Mouse (Mus musculus) midbrain, postnatal 0 days (tissue): ENCODE measurements around the gene Garem2. TPM values are rescaled to one million over a fixed set of nuclear protein-coding genes. Genes with fewer than 3 reads are reported as not detected.

Experiments used
- ATAC-seq: fragments of 200-750 bp; cut with Nextera tagmentation; 2 replicates; pipeline ENCODE4 v1.8.0; 2017; ENCODE audit warnings: moderate number of reproducible peaks, mild to moderate bottlenecking, moderate TSS enrichment, moderate library complexity; ENCODE audit not compliant: low FRiP score
- DNase-seq: peaks from one replicate; pipeline ENCODE4 v3.0.0-alpha.2; 2015; ENCODE audit warnings: low spot score
- H3K27ac ChIP-seq: fragments of 300-500 bp; sonication (generic); 2 replicates; pipeline ENCODE4 v1.5.1; 2014; ENCODE audit warnings: low read depth, mild to moderate bottlenecking, low read length, mixed read lengths
- H3K27me3 ChIP-seq: fragments of 300-500 bp; sonication (generic); 2 replicates; pipeline ENCODE4 v1.6.1; 2014; ENCODE audit warnings: low read length, control low read depth, mixed read lengths; ENCODE audit not compliant: insufficient read depth
- H3K36me3 ChIP-seq: fragments of 300-500 bp; sonication (generic); 2 replicates; pipeline ENCODE4 v1.6.1; 2014; ENCODE audit warnings: low read length, control low read depth, mixed read lengths; ENCODE audit not compliant: insufficient read depth
- H3K4me1 ChIP-seq: fragments of 300-500 bp; sonication (generic); 2 replicates; pipeline ENCODE4 v1.6.1; 2014; ENCODE audit warnings: mild to moderate bottlenecking, control low read depth, antibody characterized with exemption, low read length, mixed read lengths; ENCODE audit not compliant: insufficient read depth
- H3K4me2 ChIP-seq: fragments of 300-500 bp; sonication (generic); 2 replicates; pipeline ENCODE4 v1.6.1; 2014; ENCODE audit warnings: low read depth, mild to moderate bottlenecking, low read length, mixed read lengths; ENCODE audit not compliant: poor library complexity, severe bottlenecking
- H3K4me3 ChIP-seq: fragments of 300-500 bp; sonication (generic); 2 replicates; pipeline ENCODE4 v1.5.1; 2014; ENCODE audit warnings: low read depth, mild to moderate bottlenecking, low read length, moderate library complexity
- H3K9ac ChIP-seq: fragments of 300-500 bp; sonication (generic); replicated peaks from 2 replicates; pipeline ENCODE4 v1.6.1; 2014; ENCODE audit warnings: mild to moderate bottlenecking, low read length, moderate library complexity, mixed read lengths; ENCODE audit not compliant: poor library complexity, severe bottlenecking
- H3K9me3 ChIP-seq: fragments of 300-500 bp; sonication (generic); 2 replicates; pipeline ENCODE4 v1.6.1; 2016; ENCODE audit warnings: low read length, control low read depth
- CTCF ChIP-seq: IDR thresholded peaks from 2 replicates; pipeline ENCODE4 v1.5.1; 2016; ENCODE audit warnings: antibody characterized with exemption, mild to moderate bottlenecking
- WGBS: fragments of 180-500 bp; shearing (Covaris S2); extraction: QIAGEN DNeasy Blood & Tissue Kit; methylation state at CpG from one replicate; pipeline ENCODE4 v1.1.7; 2014; 5-methylcytosine and 5-hydroxymethylcytosine counted together
- polyA plus RNA-seq: library from polyadenylated mRNA; unstranded; fragments of >200 nt; fragmentation: Nextera tagmentation; extraction: Ambion mirVana; gene quantifications from 2 replicates; pipeline ENCODE4 v1.2.1, GENCODE M21; 2015
- total RNA-seq: library from RNA; depleted of rRNA; stranded (reverse); fragments of >200 nt; gene quantifications from 2 replicates; pipeline ENCODE4 v1.2.3, GENCODE M21; 2014

Garem2 gene
- total and polyA plus RNA-seq, 2 experiments from 2014 or later: 8.9 to 20.6 TPM

- WGBS: 94% methylated on average over 6 of the region's 6 CpGs
- DNase-seq (no peak), ATAC-seq (no peak)
These were observed 17.5 kb downstream of the Garem2 start for GRCm38 (mm10) chr5:30122481-30122880.

GRCm38 (mm10) chr5:30125587-30125986 lies 20.6 kb downstream of the Garem2 start:
- no peak overlapping the region for H3K27ac ChIP-seq
- DNase-seq: peak; percentile 62

More at GRCm38 (mm10) chr5:30122481-30122880, 17.5 kb downstream of the Garem2 start:
- Histone ChIP-seq H3K27me3 (no peaks in the 10 kb centered on the region), H3K27ac (no peak overlapping the region), H3K9ac (no peak overlapping the region), H3K36me3 (peaks cover 74% of the 10 kb centered on the region), H3K4me1 (no peaks in the 10 kb centered on the region), H3K9me3 (no peaks in the 10 kb centered on the region), H3K4me2 (no peak overlapping the region), H3K4me3 (no peak overlapping the region)
- no peak for TF ChIP-seq CTCF

GRCm38 (mm10) chr5:30126756-30127155 lies 21.8 kb downstream of the Garem2 start:
- WGBS: 91% methylated on average over 7 of the region's 7 CpGs
- no peak overlapping the region for H3K4me3 ChIP-seq
- H3K27me3 ChIP-seq: no peaks in the 10 kb centered on the region
- H3K27ac ChIP-seq: no peak overlapping the region
- no peaks in the 10 kb centered on the region for H3K9me3 ChIP-seq
- DNase-seq: no peak
- peaks cover 73% of the 10 kb centered on the region for H3K36me3 ChIP-seq
- H3K4me1 ChIP-seq: no peaks in the 10 kb centered on the region
- TF ChIP-seq CTCF: no peak
- H3K9ac ChIP-seq: no peak overlapping the region
- no peak for ATAC-seq
- H3K4me2 ChIP-seq: no peak overlapping the region

More at GRCm38 (mm10) chr5:30125587-30125986, 20.6 kb downstream of the Garem2 start:
- no peaks in the 10 kb centered on the region for H3K4me1 ChIP-seq
- peak; percentile 81 for TF ChIP-seq CTCF
- H3K9me3 ChIP-seq: no peaks in the 10 kb centered on the region
- no peak overlapping the region for H3K4me3 ChIP-seq
- no peak for ATAC-seq
- peaks cover 81% of the 10 kb centered on the region for H3K36me3 ChIP-seq
- no peaks in the 10 kb centered on the region for H3K27me3 ChIP-seq
- no peak overlapping the region for H3K4me2 ChIP-seq
- WGBS: 34% methylated on average over 5 of the region's 5 CpGs
- no peak overlapping the region for H3K9ac ChIP-seq

GRCm38 (mm10) chr5:30127921-30128597 lies 23.1 kb downstream of the Garem2 start:
- TF ChIP-seq CTCF: no peak
- Histone ChIP-seq H3K36me3 (peaks cover 67% of the 10 kb centered on the region), H3K27ac (no peak overlapping the region), H3K4me2 (no peak overlapping the region), H3K4me1 (no peaks in the 10 kb centered on the region), H3K27me3 (no peaks in the 10 kb centered on the region), H3K4me3 (no peak overlapping the region), H3K9me3 (no peaks in the 10 kb centered on the region), H3K9ac (no peak overlapping the region)
- DNase-seq (no peak), ATAC-seq (no peak)
- 89% methylated on average over 13 of the region's 13 CpGs for WGBS

GRCm38 (mm10) chr5:30128680-30129079 lies 23.7 kb downstream of the Garem2 start:
- no peak overlapping the region for H3K27ac ChIP-seq
- 87% methylated on average over 6 of the region's 6 CpGs for WGBS
- H3K4me1 ChIP-seq: no peaks in the 10 kb centered on the region
- ATAC-seq (no peak), DNase-seq (no peak)
- H3K9me3 ChIP-seq: no peaks in the 10 kb centered on the region
- no peak overlapping the region for H3K9ac ChIP-seq
- no peaks in the 10 kb centered on the region for H3K27me3 ChIP-seq
- no peak overlapping the region for H3K4me2 ChIP-seq
- H3K4me3 ChIP-seq: no peak overlapping the region
- no peak for TF ChIP-seq CTCF
- H3K36me3 ChIP-seq: peaks cover 61% of the 10 kb centered on the region

GRCm38 (mm10) chr5:30131246-30131645 lies 26.3 kb downstream of the Garem2 start:
- H3K27ac ChIP-seq: no peak overlapping the region
- DNase-seq: no peak
- no peak overlapping the region for H3K4me2 ChIP-seq
- WGBS: 98% methylated on average over 4 of the region's 4 CpGs
- H3K4me1 ChIP-seq: no peaks in the 10 kb centered on the region
- peaks cover 52% of the 10 kb centered on the region for H3K36me3 ChIP-seq
- TF ChIP-seq CTCF: no peak
- no peak for ATAC-seq
- no peak overlapping the region for H3K4me3 ChIP-seq
- no peak overlapping the region for H3K9ac ChIP-seq
- no peaks in the 10 kb centered on the region for H3K9me3 ChIP-seq
- no peaks in the 10 kb centered on the region for H3K27me3 ChIP-seq
